Mouse (Mus musculus) 416B (cell line): Measurements from ENCODE around the gene Dapl1.
A peak's percentile ranks its signal among the peaks of the same experiment; 100 is the strongest.

ENCODE experiments used
- DNase-seq: peaks from one replicate; pipeline ENCODE4 v3.0.0; 2011; ENCODE audit warnings: low read depth

Gene Dapl1

DNA sequence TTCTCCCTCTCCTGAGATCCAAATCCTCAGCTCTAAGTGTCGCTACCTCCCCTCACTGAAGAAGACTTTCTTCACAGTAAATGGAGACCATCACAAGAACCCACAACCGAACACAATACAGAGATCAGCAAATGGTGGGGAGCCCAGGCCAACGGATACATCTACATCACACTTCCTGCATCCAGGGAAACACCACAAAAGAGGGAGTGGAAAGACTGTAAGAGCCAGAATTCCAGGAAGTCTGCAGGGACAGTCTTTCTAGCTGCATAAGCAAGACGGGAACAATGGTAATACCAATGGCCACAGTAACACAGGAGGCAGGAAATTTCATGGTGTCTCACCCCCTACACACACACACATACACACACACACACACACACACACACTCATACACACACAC is 55.3 kb downstream of the Dapl1 start:
- DNase-seq, result no peak

DNA sequence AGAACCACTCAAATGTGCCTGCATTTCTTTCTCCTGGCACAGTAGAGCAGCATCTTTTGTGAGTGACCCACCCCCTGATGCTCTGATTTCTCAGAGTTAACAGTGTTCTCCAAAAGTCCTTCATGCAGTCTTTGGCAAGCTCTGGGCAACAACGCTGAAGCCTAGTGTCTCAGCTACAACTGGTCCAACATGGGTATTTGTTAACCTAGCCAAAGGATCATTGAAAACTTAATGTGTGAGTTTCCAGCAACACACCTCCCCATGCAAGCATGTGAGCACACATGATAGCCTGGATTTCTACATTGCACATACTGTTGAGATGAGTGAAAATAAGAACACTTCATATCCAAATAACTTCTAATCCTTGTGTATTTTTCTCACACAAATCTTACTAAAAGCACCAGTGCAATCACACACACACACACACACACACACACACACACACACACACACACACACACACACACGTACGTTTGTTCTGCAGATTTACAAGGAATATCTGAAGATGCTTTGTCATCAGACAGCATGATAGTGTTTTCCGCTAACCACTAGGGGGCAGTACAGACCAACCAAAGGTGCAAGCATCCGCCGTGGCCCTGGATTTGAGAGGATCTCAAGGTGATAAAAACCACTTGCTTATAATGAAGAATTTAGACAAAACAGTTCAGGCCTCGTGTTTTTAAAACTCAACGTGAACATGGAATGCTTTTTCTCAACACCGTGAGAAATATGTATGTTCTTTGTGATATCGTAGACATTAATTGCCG is 56.9 kb downstream of the Dapl1 start:
- peak; percentile 88 for DNase-seq

- DNase-seq, result no peak
Measured at GRCm38 (mm10) chr2:59543543-59544065, 59.2 kb downstream of the Dapl1 start.

- no peak for DNase-seq
Measured at GRCm38 (mm10) chr2:59544237-59544909, 59.9 kb downstream of the Dapl1 start.

- DNase-seq, result no peak
Measured at GRCm38 (mm10) chr2:59545001-59545400, 60.5 kb downstream of the Dapl1 start.

- no peak for DNase-seq
Measured at GRCm38 (mm10) chr2:59547369-59548099, 63.1 kb downstream of the Dapl1 start.

DNA sequence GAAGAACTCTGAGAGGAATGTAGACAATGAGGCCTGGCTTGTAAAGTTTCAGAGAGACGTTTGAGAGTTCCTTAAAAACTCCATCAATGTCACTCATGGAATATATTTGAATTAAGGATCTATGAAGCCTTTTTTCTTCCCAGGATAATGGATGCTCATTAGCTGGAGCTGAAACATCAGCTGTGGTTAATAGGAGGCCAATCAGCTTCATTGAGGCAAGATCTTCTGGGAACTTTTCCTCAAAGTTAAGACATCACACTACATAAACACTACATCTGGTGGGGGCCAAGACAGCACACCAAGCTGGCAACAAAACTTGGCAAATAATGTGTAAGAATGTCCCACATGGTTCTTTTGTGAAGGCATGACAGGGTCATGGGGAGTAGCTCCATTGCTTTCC is 68.3 kb downstream of the Dapl1 start:
- DNase-seq, result no peak

GRCm38 (mm10) chr2:59554373-59554940 is 70.0 kb downstream of the Dapl1 start:
- DNase-seq, result no peak
